Mouse (Mus musculus) CH12F3 (cell line): Measurements from ENCODE around the gene Nfat5.

ENCODE experiments used
- in situ Hi-C: fragments of 300-500 bp; cut with MboI; formaldehyde crosslinking; loops from 2 replicates; pipeline ENCODE4 v1.14.3; 2020; ENCODE audit warnings: low sequenced_read_pairs

Nfat5 gene

GRCm38 (mm10) chr8:107292119-107292927 lies 947 bp upstream of the Nfat5 start:
- in situ Hi-C loops, result no loop called here

GRCm38 (mm10) chr8:107293641-107294628 lies 665 bp downstream of the Nfat5 start:
- in situ Hi-C loops, result no loop called here

- in situ Hi-C loops, result no loop called here
Observed at GRCm38 (mm10) chr8:107295450-107295849, 2.2 kb downstream of the Nfat5 start.

GRCm38 (mm10) chr8:107311876-107312275 lies 18.6 kb downstream of the Nfat5 start:
- in situ Hi-C loops, result no loop called here

GRCm38 (mm10) chr8:107324142-107324541 lies 30.9 kb downstream of the Nfat5 start:
- in situ Hi-C loops, result loop anchor here (5.0 kb wide), 1 partner anchor 202 kb away; no protein-coding TSS in a partner anchor

GRCm38 (mm10) chr8:107329595-107329994 lies 36.3 kb downstream of the Nfat5 start:
- in situ Hi-C loops, result no loop called here

GRCm38 (mm10) chr8:107336480-107336879 lies 43.2 kb downstream of the Nfat5 start:
- in situ Hi-C loops, result no loop called here

GRCm38 (mm10) chr8:107370311-107370710 lies 77.0 kb downstream of the Nfat5 start:
- in situ Hi-C loops, result no loop called here

- in situ Hi-C loops, result no loop called here
Observed at GRCm38 (mm10) chr8:107377346-107377745, 84.1 kb downstream of the Nfat5 start.

- in situ Hi-C loops, result no loop called here
Observed at GRCm38 (mm10) chr8:107380734-107381133, 87.5 kb downstream of the Nfat5 start.

- in situ Hi-C loops, result no loop called here
Observed at GRCm38 (mm10) chr8:107381666-107382065, 88.4 kb downstream of the Nfat5 start.

- in situ Hi-C loops, result no loop called here
Observed at GRCm38 (mm10) chr8:107382898-107383297, 89.6 kb downstream of the Nfat5 start.

GRCm38 (mm10) chr8:107384651-107385050 lies 91.4 kb downstream of the Nfat5 start:
- in situ Hi-C loops, result no loop called here

- in situ Hi-C loops, result no loop called here
Observed at GRCm38 (mm10) chr8:107385063-107385462, 91.8 kb downstream of the Nfat5 start.

GRCm38 (mm10) chr8:107386171-107386570 lies 92.9 kb downstream of the Nfat5 start:
- in situ Hi-C loops, result no loop called here

- in situ Hi-C loops, result no loop called here
Observed at GRCm38 (mm10) chr8:107386642-107387041, 93.4 kb downstream of the Nfat5 start.

GRCm38 (mm10) chr8:107387861-107388260 lies 94.6 kb downstream of the Nfat5 start:
- in situ Hi-C loops, result no loop called here

- in situ Hi-C loops, result no loop called here
Observed at GRCm38 (mm10) chr8:107389557-107389956, 96.3 kb downstream of the Nfat5 start.

- in situ Hi-C loops, result no loop called here
Observed at GRCm38 (mm10) chr8:107390476-107391135, 97.3 kb downstream of the Nfat5 start.

GRCm38 (mm10) chr8:107391136-107391516 lies 97.9 kb downstream of the Nfat5 start:
- in situ Hi-C loops, result no loop called here

GRCm38 (mm10) chr8:107395397-107395796 lies 102.1 kb downstream of the Nfat5 start:
- in situ Hi-C loops, result no loop called here
